Mouse (Mus musculus): ENCODE measurements around the gene Itga10. TPM values are rescaled to one million over a fixed set of nuclear protein-coding genes. Genes with fewer than 3 reads are reported as not detected.
"Not testable (repeated sequence)": the region's sequence is repeated elsewhere in the genome, so short reads cannot be mapped to it uniquely, and the experiment has no call there.

The Itga10 gene
- polyA plus RNA-seq, 1 experiment: not detected

GRCm38 (mm10) chr3:96684151-96684821 is 38.9 kb downstream of the Itga10 start:
- peaks cover 19% of the 10 kb centered on the region for H3K4me1 ChIP-seq (ENCODE audit: control insufficient read depth, insufficient read depth, low read length)
- WGBS: 76% methylated on average over 17 of the region's 17 CpGs
- no peak overlapping the region for H3K4me3 ChIP-seq (ENCODE audit: insufficient read depth, low read depth, low read length)
- H3K27ac ChIP-seq (ENCODE audit: insufficient read depth, low read depth, low read length): no peak overlapping the region
- TF ChIP-seq CTCF (IDR thresholded peaks at IDR 0.05; ENCODE audit: insufficient read depth, low read depth, low read length) (no peak), POLR2A (IDR thresholded peaks at IDR 0.05; ENCODE audit: insufficient read depth, low read depth, low read length) (no peak)

- WGBS: 53% methylated on average over 28 of the region's 28 CpGs
- TF ChIP-seq POLR2A (IDR thresholded peaks at IDR 0.05; ENCODE audit: insufficient read depth, low read depth, low read length) (no peak), CTCF (IDR thresholded peaks at IDR 0.05; ENCODE audit: insufficient read depth, low read depth, low read length) (no peak)
- Histone ChIP-seq H3K4me3 (ENCODE audit: insufficient read depth, low read depth, low read length) (no peak overlapping the region), H3K27ac (ENCODE audit: insufficient read depth, low read depth, low read length) (no peak overlapping the region), H3K4me1 (ENCODE audit: control insufficient read depth, insufficient read depth, low read length) (peaks cover 18% of the 10 kb centered on the region)
These were observed 39.4 kb downstream of the Itga10 start for GRCm38 (mm10) chr3:96684822-96685156.

- peaks cover 11% of the 10 kb centered on the region for H3K4me1 ChIP-seq (ENCODE audit: control insufficient read depth, insufficient read depth, low read length)
- 95% methylated on average over 5 of the region's 5 CpGs for WGBS
- H3K27ac ChIP-seq (ENCODE audit: insufficient read depth, low read depth, low read length); H3K4me3 ChIP-seq (ENCODE audit: insufficient read depth, low read depth, low read length): not testable (repeated sequence)
These were observed 40.7 kb downstream of the Itga10 start for GRCm38 (mm10) chr3:96686057-96686456.

GRCm38 (mm10) chr3:96688854-96689253 is 43.5 kb downstream of the Itga10 start:
- 84% methylated on average over 11 of the region's 11 CpGs for WGBS
- Histone ChIP-seq H3K27ac (ENCODE audit: insufficient read depth, low read depth, low read length) (no peak overlapping the region), H3K4me1 (ENCODE audit: control insufficient read depth, insufficient read depth, low read length) (peaks cover 11% of the 10 kb centered on the region), H3K4me3 (ENCODE audit: insufficient read depth, low read depth, low read length) (no peak overlapping the region)
- TF ChIP-seq POLR2A (IDR thresholded peaks at IDR 0.05; ENCODE audit: insufficient read depth, low read depth, low read length): no peak
- TF ChIP-seq CTCF (IDR thresholded peaks at IDR 0.05; ENCODE audit: insufficient read depth, low read depth, low read length): no peak

GRCm38 (mm10) chr3:96690298-96690697 is 44.9 kb downstream of the Itga10 start:
- TF ChIP-seq CTCF (IDR thresholded peaks at IDR 0.05; ENCODE audit: insufficient read depth, low read depth, low read length): no peak
- no peak for TF ChIP-seq POLR2A (IDR thresholded peaks at IDR 0.05; ENCODE audit: insufficient read depth, low read depth, low read length)
- 73% methylated on average over 3 of the region's 3 CpGs for WGBS
- no peak overlapping the region for H3K4me3 ChIP-seq (ENCODE audit: insufficient read depth, low read depth, low read length)
- H3K4me1 ChIP-seq (ENCODE audit: control insufficient read depth, insufficient read depth, low read length): peaks cover 3% of the 10 kb centered on the region; the same call in 1 of the 2 replicates
- no peak overlapping the region for H3K27ac ChIP-seq (ENCODE audit: insufficient read depth, low read depth, low read length)

DNA sequence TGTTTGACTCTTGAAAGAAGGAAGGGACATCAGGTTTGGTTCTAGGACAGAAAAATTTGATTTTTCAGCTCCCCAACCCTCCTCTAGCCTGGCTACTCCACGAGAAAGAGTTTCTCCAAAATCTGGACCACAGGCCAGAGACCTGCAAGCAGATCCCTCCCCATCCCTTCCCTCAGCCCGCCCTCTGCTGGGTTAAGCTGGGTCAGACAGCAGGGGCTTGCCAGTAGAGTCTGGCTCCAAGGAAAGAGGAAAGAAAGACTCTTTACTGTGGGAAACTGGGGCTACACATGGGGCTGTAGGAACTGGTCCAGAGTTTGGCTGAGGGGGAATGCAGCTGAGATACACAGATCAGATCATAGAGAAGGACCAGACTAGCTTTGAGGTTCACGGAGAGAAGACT is 47.1 kb downstream of the Itga10 start:
- TF ChIP-seq POLR2A (IDR thresholded peaks at IDR 0.05; ENCODE audit: insufficient read depth, low read depth, low read length) (no peak), CTCF (IDR thresholded peaks at IDR 0.05; ENCODE audit: insufficient read depth, low read depth, low read length) (no peak)
- 31% methylated on average over 3 of the region's 3 CpGs for WGBS
- Histone ChIP-seq H3K4me1 (ENCODE audit: control insufficient read depth, insufficient read depth, low read length) (peaks cover 7% of the 10 kb centered on the region; the same call in 1 of the 2 replicates), H3K27ac (ENCODE audit: insufficient read depth, low read depth, low read length) (no peak overlapping the region), H3K4me3 (ENCODE audit: insufficient read depth, low read depth, low read length) (no peak overlapping the region)

DNA sequence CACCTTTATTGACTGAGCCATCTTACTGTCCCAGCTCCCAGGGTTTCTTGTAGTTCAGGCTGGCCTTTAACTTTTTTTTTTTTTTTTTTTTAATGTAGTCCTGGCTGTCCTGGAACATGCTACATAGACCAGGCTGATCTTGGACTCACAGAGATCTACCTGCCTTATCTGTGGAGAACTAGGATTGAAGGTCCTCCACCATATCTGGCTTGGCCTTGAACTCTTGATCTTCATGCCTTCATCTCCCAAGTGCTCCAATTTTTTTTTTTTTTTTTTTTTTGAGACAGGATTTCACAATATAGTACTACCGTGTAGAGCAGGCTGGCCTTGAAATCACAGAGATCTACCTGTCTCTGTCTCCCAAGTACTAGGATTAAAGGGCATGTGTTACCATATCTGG is 48.2 kb downstream of the Itga10 start:
- 96% methylated on average over 1 of the region's 1 CpGs for WGBS
- Histone ChIP-seq H3K27ac (ENCODE audit: insufficient read depth, low read depth, low read length) (no peak overlapping the region), H3K4me1 (ENCODE audit: control insufficient read depth, insufficient read depth, low read length) (peaks cover 7% of the 10 kb centered on the region; the same call in 1 of the 2 replicates), H3K4me3 (ENCODE audit: insufficient read depth, low read depth, low read length) (no peak overlapping the region)
- no peak for TF ChIP-seq CTCF (IDR thresholded peaks at IDR 0.05; ENCODE audit: insufficient read depth, low read depth, low read length)
- no peak for TF ChIP-seq POLR2A (IDR thresholded peaks at IDR 0.05; ENCODE audit: insufficient read depth, low read depth, low read length)

GRCm38 (mm10) chr3:96696198-96696765 is 50.9 kb downstream of the Itga10 start, which contains the start of gene Pias3:
Gene Pias3 (plus strand): TSS chr3:96696384.
- WGBS: under 1% methylated on average over 35 of the region's 35 CpGs
- peak within 1 kb of the TSS; percentile 80 for H3K4me3 ChIP-seq (ENCODE audit: insufficient read depth, low read depth, low read length)
- H3K4me1 ChIP-seq (ENCODE audit: control insufficient read depth, insufficient read depth, low read length): peaks cover 8% of the 10 kb centered on the region
- peak within 1 kb of the TSS; percentile 47; the same call in 1 of the 2 replicates for H3K27ac ChIP-seq (ENCODE audit: insufficient read depth, low read depth, low read length)
- TF ChIP-seq POLR2A (IDR thresholded peaks at IDR 0.05; ENCODE audit: insufficient read depth, low read depth, low read length): no peak
- no peak for TF ChIP-seq CTCF (IDR thresholded peaks at IDR 0.05; ENCODE audit: insufficient read depth, low read depth, low read length)

- under 1% methylated on average over 82 of the region's 85 CpGs for WGBS
- peaks cover 8% of the 10 kb centered on the region for H3K4me1 ChIP-seq (ENCODE audit: control insufficient read depth, insufficient read depth, low read length)
- TF ChIP-seq POLR2A (IDR thresholded peaks at IDR 0.05; ENCODE audit: insufficient read depth, low read depth, low read length) (no peak), CTCF (IDR thresholded peaks at IDR 0.05; ENCODE audit: insufficient read depth, low read depth, low read length) (no peak)
- peak overlapping the region; percentile 80 for H3K4me3 ChIP-seq (ENCODE audit: insufficient read depth, low read depth, low read length)
- H3K27ac ChIP-seq (ENCODE audit: insufficient read depth, low read depth, low read length): peak overlapping the region; percentile 47; the same call in 1 of the 2 replicates
These were observed 51.7 kb downstream of the Itga10 start for GRCm38 (mm10) chr3:96696766-96697732.
